Mouse (Mus musculus): ENCODE results near the gene Lats1. TPM values are rescaled to one million over a fixed set of nuclear protein-coding genes. Genes with fewer than 3 reads are reported as not detected.

Lats1 gene
- 8.4 and 9.3 TPM in 2 replicates for polyA plus RNA-seq (2012; rRNA removed)

GRCm38 (mm10) chr10:7680731-7681301 is at the start of gene Lats1, which contains the start of gene Pcmt1:
TSS of gene Lats1 (plus strand) at chr10:7681214.
TSS of gene Pcmt1 (minus strand) at chr10:7681136.

GRCm38 (mm10) chr10:7667342-7667802 is 13.6 kb upstream of the Lats1 start, which contains the start of gene Nup43:
TSS of gene Nup43 (plus strand) at chr10:7667503.

GRCm38 (mm10) chr10:7725751-7726500 is 44.9 kb downstream of the Lats1 start, which contains the start of gene Katna1:
TSS of gene Katna1 (plus strand) at chr10:7726000.

Other genes with a start within 250 kb of the Lats1 start
- gene Ulbp1, start 207.6 kb upstream of the Lats1 start, polyA plus RNA-seq (2012; rRNA removed) = 0.60 and 1.2 TPM in 2 replicates
- 9.0 and 10.5 TPM in 2 replicates for gene Lrp11, start 91.4 kb upstream of the Lats1 start, polyA plus RNA-seq (2012; rRNA removed)
- gene Nup43, start 13.7 kb upstream of the Lats1 start, polyA plus RNA-seq (2012; rRNA removed) = 2.9 and 4.1 TPM in 2 replicates
- 21.0 and 24.1 TPM in 2 replicates for gene Pcmt1, start 78 bp upstream of the Lats1 start, polyA plus RNA-seq (2012; rRNA removed)
- gene Katna1, start 44.8 kb downstream of the Lats1 start, polyA plus RNA-seq (2012; rRNA removed) = 1.4 and 2.1 TPM in 2 replicates
- 34.2 and 43.5 TPM in 2 replicates for gene Ginm1, start 111.6 kb downstream of the Lats1 start, polyA plus RNA-seq (2012; rRNA removed)
- gene Ppil4, start 111.7 kb downstream of the Lats1 start, polyA plus RNA-seq (2012; rRNA removed) = 3.6 and 4.4 TPM in 2 replicates
- 6.1 and 6.2 TPM in 2 replicates for gene Zc3h12d, start 151.3 kb downstream of the Lats1 start, polyA plus RNA-seq (2012; rRNA removed)

Data from colon, adult 2 months (tissue).